Mouse (Mus musculus) embryonic facial prominence, embryonic 14.5 days (tissue): ENCODE measurements around the gene Abi3. TPM values are rescaled to one million over a fixed set of nuclear protein-coding genes. Genes with fewer than 3 reads are reported as not detected.
A peak's percentile ranks its signal among the peaks of the same experiment; 100 is the strongest.

Experiments
- ATAC-seq: fragments of 200-750 bp; cut with Nextera tagmentation; 2 replicates; pipeline ENCODE4 v1.8.0; 2017; ENCODE audit warnings: low read depth, moderate number of reproducible peaks, moderate TSS enrichment
- DNase-seq: peaks from one replicate; pipeline ENCODE4 v3.0.0-alpha.2; 2015; ENCODE audit warnings: low spot score
- H3K27ac ChIP-seq: fragments of 300-500 bp; sonication (generic); replicated peaks from 2 replicates; pipeline ENCODE4 v1.5.1; 2014; ENCODE audit warnings: low read depth, mild to moderate bottlenecking, low read length, moderate library complexity
- H3K27me3 ChIP-seq: fragments of 300-500 bp; sonication (generic); replicated peaks from 2 replicates; pipeline ENCODE4 v1.6.1; 2014; ENCODE audit warnings: low read length; ENCODE audit not compliant: control insufficient read depth, insufficient read depth
- H3K36me3 ChIP-seq: fragments of 300-500 bp; sonication (generic); 2 replicates; pipeline ENCODE4 v1.6.1; 2014; ENCODE audit warnings: low read length, mixed read lengths; ENCODE audit not compliant: control insufficient read depth, insufficient read depth
- H3K4me1 ChIP-seq: fragments of 300-500 bp; sonication (generic); 2 replicates; pipeline ENCODE4 v1.6.1; 2014; ENCODE audit warnings: antibody characterized with exemption, low read length; ENCODE audit not compliant: control insufficient read depth, insufficient read depth
- H3K4me2 ChIP-seq: fragments of 300-500 bp; sonication (generic); 2 replicates; pipeline ENCODE4 v1.6.1; 2014; ENCODE audit warnings: low read depth, mild to moderate bottlenecking, low read length, moderate library complexity, mixed read lengths
- H3K4me3 ChIP-seq: fragments of 300-500 bp; sonication (generic); 2 replicates; pipeline ENCODE4 v1.5.1; 2014; ENCODE audit warnings: low read depth, mild to moderate bottlenecking, low read length
- H3K9ac ChIP-seq: fragments of 300-500 bp; sonication (generic); 2 replicates; pipeline ENCODE4 v1.6.1; 2014; ENCODE audit warnings: low read depth, mild to moderate bottlenecking, low read length, moderate library complexity, mixed read lengths
- H3K9me3 ChIP-seq: fragments of 300-500 bp; sonication (generic); 2 replicates; pipeline ENCODE4 v1.6.1; 2016; ENCODE audit warnings: low read length; ENCODE audit not compliant: control insufficient read depth
- WGBS: fragments of 180-500 bp; shearing (Covaris S2); extraction: QIAGEN DNeasy Blood & Tissue Kit; methylation state at CpG from one replicate; pipeline ENCODE4 v1.1.7; 2014; 5-methylcytosine and 5-hydroxymethylcytosine counted together
- polyA plus RNA-seq: library from polyadenylated mRNA; unstranded; fragments of >200 nt; fragmentation: Nextera tagmentation; extraction: Ambion mirVana; gene quantifications from 2 replicates; pipeline ENCODE4 v1.2.1, GENCODE M21; 2014

Abi3 gene
- polyA plus RNA-seq, 1 experiment from 2014 or later: 5.1 TPM

- DNase-seq: no peak
- peaks cover 51% of the 10 kb centered on the region for H3K27me3 ChIP-seq
These were observed 17.4 kb downstream of the Abi3 start for GRCm38 (mm10) chr11:95824877-95825243.

GRCm38 (mm10) chr11:95824071-95824876, 18.0 kb downstream of the Abi3 start, which contains the start of gene Phospho1:
TSS of gene Phospho1 (plus strand) at chr11:95824499.
- peak within 1 kb of the TSS; percentile 99 for H3K4me2 ChIP-seq
- peak within 1 kb of the TSS; percentile 62 for H3K9ac ChIP-seq
- H3K36me3 ChIP-seq: no peaks in the 10 kb centered on the region
- peaks cover 45% of the 10 kb centered on the region for H3K27me3 ChIP-seq
- ATAC-seq (peak; percentile 97), DNase-seq (peak; percentile 95)
- WGBS: 0% methylated on average over 37 of the region's 78 CpGs
- H3K4me1 ChIP-seq: peaks cover 5% of the 10 kb centered on the region
- no peaks in the 10 kb centered on the region for H3K9me3 ChIP-seq
- H3K4me3 ChIP-seq: peak within 1 kb of the TSS; percentile 50
- H3K27ac ChIP-seq: 0 out of 2 replicates have a peak within 1 kb of the TSS, but pooled peaks have one; percentile 28

More at GRCm38 (mm10) chr11:95824877-95825243, 17.4 kb downstream of the Abi3 start:
- Histone ChIP-seq H3K4me3 (peak overlapping the region; percentile 50), H3K36me3 (no peaks in the 10 kb centered on the region), H3K9ac (peak overlapping the region; percentile 62), H3K27ac (0 out of 2 replicates have a peak overlapping the region, but pooled peaks have one; percentile 28), H3K4me1 (peaks cover 5% of the 10 kb centered on the region), H3K4me2 (peak overlapping the region; percentile 99), H3K9me3 (no peaks in the 10 kb centered on the region)
- 3% methylated on average over 11 of the region's 11 CpGs for WGBS
- no peak for ATAC-seq

- no peak for DNase-seq
- Histone ChIP-seq H3K4me3 (no peak overlapping the region), H3K27me3 (peaks cover 28% of the 10 kb centered on the region), H3K9me3 (no peaks in the 10 kb centered on the region), H3K9ac (no peak overlapping the region), H3K36me3 (no peaks in the 10 kb centered on the region), H3K4me2 (no peak overlapping the region), H3K4me1 (peaks cover 5% of the 10 kb centered on the region), H3K27ac (no peak overlapping the region)
- WGBS: 94% methylated on average over 4 of the region's 4 CpGs
- ATAC-seq: no peak
These were observed 19.8 kb downstream of the Abi3 start for GRCm38 (mm10) chr11:95822437-95822836.

- no peak for ATAC-seq
- Histone ChIP-seq H3K4me2 (no peak overlapping the region), H3K4me1 (peaks cover 5% of the 10 kb centered on the region), H3K27ac (no peak overlapping the region), H3K4me3 (no peak overlapping the region), H3K9ac (no peak overlapping the region), H3K9me3 (no peaks in the 10 kb centered on the region), H3K27me3 (peaks cover 19% of the 10 kb centered on the region), H3K36me3 (no peaks in the 10 kb centered on the region)
- 84% methylated on average over 3 of the region's 3 CpGs for WGBS
- no peak for DNase-seq
These were observed 20.8 kb downstream of the Abi3 start for GRCm38 (mm10) chr11:95821511-95821910.

- no peak overlapping the region for H3K9ac ChIP-seq
- DNase-seq (no peak), ATAC-seq (no peak; the same call in 1 of the 2 replicates)
- H3K4me3 ChIP-seq: no peak overlapping the region
- no peaks in the 10 kb centered on the region for H3K4me1 ChIP-seq
- WGBS: 78% methylated on average over 8 of the region's 8 CpGs
- H3K27me3 ChIP-seq: peaks cover 4% of the 10 kb centered on the region; the same call in 1 of the 2 replicates
- no peak overlapping the region for H3K27ac ChIP-seq
- no peaks in the 10 kb centered on the region for H3K36me3 ChIP-seq
- no peaks in the 10 kb centered on the region for H3K9me3 ChIP-seq
- H3K4me2 ChIP-seq: no peak overlapping the region
These were observed 23.1 kb downstream of the Abi3 start for GRCm38 (mm10) chr11:95819138-95819537.

- no peaks in the 10 kb centered on the region for H3K9me3 ChIP-seq
- no peak overlapping the region for H3K9ac ChIP-seq
- no peaks in the 10 kb centered on the region for H3K4me1 ChIP-seq
- ATAC-seq (no peak), DNase-seq (no peak)
- no peaks in the 10 kb centered on the region for H3K36me3 ChIP-seq
- WGBS: 65% methylated on average over 9 of the region's 9 CpGs
- H3K27ac ChIP-seq: no peak overlapping the region
- no peak overlapping the region for H3K4me3 ChIP-seq
- H3K4me2 ChIP-seq: no peak overlapping the region
- H3K27me3 ChIP-seq: no peaks in the 10 kb centered on the region
These were observed 26.9 kb downstream of the Abi3 start for GRCm38 (mm10) chr11:95815412-95815811.

GRCm38 (mm10) chr11:95814857-95815256, 27.4 kb downstream of the Abi3 start:
- DNase-seq (no peak), ATAC-seq (no peak)
- Histone ChIP-seq H3K4me3 (no peak overlapping the region), H3K4me2 (no peak overlapping the region), H3K27me3 (no peaks in the 10 kb centered on the region), H3K27ac (no peak overlapping the region), H3K4me1 (no peaks in the 10 kb centered on the region), H3K9ac (no peak overlapping the region), H3K36me3 (no peaks in the 10 kb centered on the region), H3K9me3 (no peaks in the 10 kb centered on the region)
- WGBS: 50% methylated on average over 5 of the region's 5 CpGs

GRCm38 (mm10) chr11:95814101-95814500, 28.2 kb downstream of the Abi3 start:
- DNase-seq: no peak
- Histone ChIP-seq H3K36me3 (no peaks in the 10 kb centered on the region), H3K9ac (no peak overlapping the region), H3K9me3 (no peaks in the 10 kb centered on the region), H3K27me3 (no peaks in the 10 kb centered on the region), H3K27ac (no peak overlapping the region), H3K4me1 (no peaks in the 10 kb centered on the region), H3K4me2 (no peak overlapping the region), H3K4me3 (no peak overlapping the region)
- WGBS: 85% methylated on average over 2 of the region's 2 CpGs
- ATAC-seq: no peak

- Histone ChIP-seq H3K9ac (no peak overlapping the region), H3K27ac (no peak overlapping the region), H3K9me3 (peaks cover 7% of the 10 kb centered on the region; the same call in 1 of the 2 replicates), H3K4me1 (no peaks in the 10 kb centered on the region), H3K27me3 (no peaks in the 10 kb centered on the region), H3K4me2 (no peak overlapping the region), H3K4me3 (no peak overlapping the region), H3K36me3 (no peaks in the 10 kb centered on the region)
- 62% methylated on average over 4 of the region's 4 CpGs for WGBS
- ATAC-seq (no peak), DNase-seq (no peak)
These were observed 30.1 kb downstream of the Abi3 start for GRCm38 (mm10) chr11:95812224-95812623.
